Mouse (Mus musculus): ENCODE results near the gene Ahr. TPM values are rescaled to one million over a fixed set of nuclear protein-coding genes. Genes with fewer than 3 reads are reported as not detected.

The Ahr gene
- 4.0 TPM in 1 of 2 replicates, not detected in the other for total RNA-seq (2015; ENCODE audit: low replicate concordance)
- 0.77 TPM in 1 of 2 replicates, not detected in the other for total RNA-seq (2017; ENCODE audit: low replicate concordance)

- ATAC-seq (replicated peaks; ENCODE audit: low FRiP score, poor library complexity, severe bottlenecking) = no peak
Observed at GRCm38 (mm10) chr12:35534754-35535236, at the start of gene Ahr. Gene Ahr, minus strand, starts transcription at chr12:35535038.

GRCm38 (mm10) chr12:35578826-35579225 lies 44.0 kb upstream of the Ahr start:
- no peak for ATAC-seq (replicated peaks; ENCODE audit: low FRiP score, poor library complexity, severe bottlenecking)

DNA sequence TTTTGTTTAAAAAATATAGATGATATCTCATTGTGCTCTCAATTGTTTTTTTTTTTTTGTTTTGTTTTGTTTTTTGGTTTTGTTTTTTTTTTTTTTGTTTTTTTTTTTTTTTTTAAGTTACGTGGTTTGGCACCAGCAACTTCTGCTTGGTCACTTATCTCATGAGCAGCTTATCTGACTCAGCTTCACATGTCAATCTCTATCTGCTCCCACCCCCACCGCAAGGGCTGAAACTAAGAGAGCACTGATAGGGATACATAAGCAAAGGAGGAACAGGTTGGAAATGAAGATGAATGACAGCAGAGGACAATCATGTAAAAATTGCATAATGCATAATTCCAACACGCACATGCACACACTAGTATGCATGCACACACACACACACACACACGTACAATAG lies 41.3 kb upstream of the Ahr start:
- no peak for ATAC-seq (replicated peaks; ENCODE audit: low FRiP score, poor library complexity, severe bottlenecking)

GRCm38 (mm10) chr12:35573713-35574112 lies 38.9 kb upstream of the Ahr start:
- ATAC-seq (replicated peaks; ENCODE audit: low FRiP score, poor library complexity, severe bottlenecking) = no peak

- ATAC-seq (replicated peaks; ENCODE audit: low FRiP score, poor library complexity, severe bottlenecking) = no peak
Observed at GRCm38 (mm10) chr12:35562826-35563225, 28.0 kb upstream of the Ahr start.

- ATAC-seq (replicated peaks; ENCODE audit: low FRiP score, poor library complexity, severe bottlenecking) = no peak
Observed at GRCm38 (mm10) chr12:35558868-35559267, 24.0 kb upstream of the Ahr start.

DNA sequence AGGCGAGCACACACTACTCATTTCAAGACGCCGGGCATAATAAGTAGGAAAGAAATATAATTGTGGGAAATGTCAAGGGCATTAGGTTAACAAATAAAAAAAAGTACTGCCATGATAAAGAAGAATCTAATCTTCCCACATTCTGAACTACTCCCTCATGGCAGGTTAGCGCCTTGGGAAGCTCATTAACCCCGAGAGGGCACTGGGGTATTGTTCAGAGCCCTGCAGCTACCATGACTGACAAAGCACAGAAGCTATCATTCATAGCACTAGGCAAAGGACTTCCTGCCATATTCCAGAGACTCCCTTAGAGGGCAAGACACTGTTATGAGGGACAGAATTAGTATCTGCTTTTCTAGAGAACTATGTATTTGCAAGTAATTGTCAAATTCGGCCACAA lies 21.1 kb upstream of the Ahr start:
- no peak for ATAC-seq (replicated peaks; ENCODE audit: low FRiP score, poor library complexity, severe bottlenecking)

DNA sequence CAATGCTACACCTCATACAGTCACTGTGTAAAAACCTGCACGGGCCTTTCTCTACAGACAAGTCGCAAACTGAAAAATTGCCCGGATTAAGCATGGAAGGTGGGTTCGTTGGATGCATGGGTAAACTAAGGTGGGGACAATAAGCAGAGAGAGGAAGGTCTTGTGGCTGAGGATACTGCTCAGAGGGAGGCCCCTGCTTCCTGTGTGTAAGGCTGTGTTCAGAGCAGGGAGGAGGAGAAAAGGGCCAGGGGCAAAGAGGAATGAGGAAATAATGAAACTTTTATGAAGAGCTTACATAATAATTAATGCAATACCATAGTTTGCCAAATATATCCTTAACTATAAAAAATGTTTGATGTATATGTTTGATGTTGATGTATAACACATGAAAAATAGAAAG lies 19.5 kb upstream of the Ahr start:
- ATAC-seq (replicated peaks; ENCODE audit: low FRiP score, poor library complexity, severe bottlenecking) = no peak

GRCm38 (mm10) chr12:35553174-35553573 lies 18.3 kb upstream of the Ahr start:
- no peak for ATAC-seq (replicated peaks; ENCODE audit: low FRiP score, poor library complexity, severe bottlenecking)

- ATAC-seq (replicated peaks; ENCODE audit: low FRiP score, poor library complexity, severe bottlenecking) = no peak
Observed at GRCm38 (mm10) chr12:35550299-35550698, 15.5 kb upstream of the Ahr start.

DNA sequence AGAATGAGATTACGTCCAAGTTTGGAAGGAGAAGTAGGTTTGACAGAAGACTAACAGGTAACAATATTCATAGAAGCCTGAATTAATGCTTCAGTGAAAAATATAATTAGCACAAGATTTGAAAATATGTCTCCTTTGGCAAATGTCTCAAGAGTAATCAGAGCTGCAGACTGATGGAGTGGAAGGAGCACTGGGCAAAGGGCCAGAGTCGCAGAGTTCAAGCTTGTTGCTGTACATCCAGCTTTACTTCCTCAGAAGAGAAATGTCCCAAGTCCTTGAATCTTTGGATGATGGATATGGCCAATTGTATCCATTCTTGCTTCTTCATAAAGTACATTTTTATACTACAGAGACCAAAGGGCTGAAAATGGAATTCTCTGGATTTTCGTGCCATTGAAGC lies 8.0 kb upstream of the Ahr start:
- ATAC-seq (replicated peaks; ENCODE audit: low FRiP score, poor library complexity, severe bottlenecking) = no peak

- ATAC-seq (replicated peaks; ENCODE audit: low FRiP score, poor library complexity, severe bottlenecking) = no peak
Observed at GRCm38 (mm10) chr12:35538843-35539242, 4.0 kb upstream of the Ahr start.

DNA sequence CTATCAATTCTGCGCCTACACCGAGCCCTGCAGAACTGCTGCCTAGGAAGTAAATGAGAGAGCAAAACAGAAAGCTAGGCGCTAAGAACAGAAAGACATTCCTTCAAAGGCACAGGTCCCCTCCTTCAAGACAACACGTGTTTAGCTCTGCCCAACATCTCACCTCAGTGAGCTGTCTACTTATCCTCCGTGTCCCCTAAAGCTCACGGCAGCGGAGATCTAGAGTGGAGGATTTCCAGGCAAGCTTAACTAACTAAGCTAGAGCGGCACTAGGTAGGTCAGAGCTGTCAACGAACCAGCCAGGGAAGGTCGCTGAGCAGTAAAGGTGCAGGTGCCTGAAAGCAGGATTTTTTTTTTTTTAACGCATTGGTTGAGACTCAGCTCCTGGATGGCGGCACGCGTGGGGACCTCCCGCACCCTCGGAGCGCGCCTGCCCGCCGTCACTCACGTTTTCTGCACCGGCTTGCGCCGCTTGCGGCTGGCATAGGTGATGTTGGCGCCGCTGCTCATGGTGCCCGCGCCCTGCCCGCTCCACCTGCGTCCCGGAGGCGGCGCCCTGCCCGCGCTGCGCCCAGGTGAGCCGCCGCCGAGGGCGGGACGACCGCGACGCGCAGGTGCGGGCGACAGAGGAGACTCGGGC lies 604 bp downstream of the Ahr start:
- ATAC-seq (replicated peaks; ENCODE audit: low FRiP score, poor library complexity, severe bottlenecking) = no peak

- no peak for ATAC-seq (replicated peaks; ENCODE audit: low FRiP score, poor library complexity, severe bottlenecking)
Observed at GRCm38 (mm10) chr12:35533748-35534113, 1.1 kb downstream of the Ahr start.

GRCm38 (mm10) chr12:35533133-35533532 lies 1.7 kb downstream of the Ahr start:
- no peak for ATAC-seq (replicated peaks; ENCODE audit: low FRiP score, poor library complexity, severe bottlenecking)

DNA sequence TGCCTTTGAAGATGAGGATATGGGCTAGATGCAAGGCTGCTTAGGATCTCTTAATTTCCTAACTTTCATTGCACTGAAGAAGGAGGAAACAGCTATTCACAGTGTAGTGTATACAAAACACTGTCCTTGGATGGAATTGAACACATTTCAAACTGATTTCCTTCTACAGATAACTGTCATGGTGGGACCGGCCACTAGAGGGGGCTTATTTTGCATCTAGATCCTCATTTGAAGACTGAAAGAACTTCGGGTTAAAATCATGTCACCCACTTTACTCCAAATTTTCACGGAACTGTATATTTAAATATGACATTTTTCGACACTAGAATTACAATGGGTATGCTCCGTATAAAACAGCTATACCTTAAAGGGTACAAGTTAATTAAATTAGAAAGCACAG lies 2.7 kb downstream of the Ahr start:
- no peak for ATAC-seq (replicated peaks; ENCODE audit: low FRiP score, poor library complexity, severe bottlenecking)

- ATAC-seq (replicated peaks; ENCODE audit: low FRiP score, poor library complexity, severe bottlenecking) = no peak
Observed at GRCm38 (mm10) chr12:35530587-35530986, 4.3 kb downstream of the Ahr start.

GRCm38 (mm10) chr12:35527429-35527828 lies 7.4 kb downstream of the Ahr start:
- ATAC-seq (replicated peaks; ENCODE audit: low FRiP score, poor library complexity, severe bottlenecking) = no peak

GRCm38 (mm10) chr12:35522585-35523103 lies 12.2 kb downstream of the Ahr start:
- no peak for ATAC-seq (replicated peaks; ENCODE audit: low FRiP score, poor library complexity, severe bottlenecking)

GRCm38 (mm10) chr12:35515621-35516020 lies 19.2 kb downstream of the Ahr start:
- ATAC-seq (replicated peaks; ENCODE audit: low FRiP score, poor library complexity, severe bottlenecking) = no peak

DNA sequence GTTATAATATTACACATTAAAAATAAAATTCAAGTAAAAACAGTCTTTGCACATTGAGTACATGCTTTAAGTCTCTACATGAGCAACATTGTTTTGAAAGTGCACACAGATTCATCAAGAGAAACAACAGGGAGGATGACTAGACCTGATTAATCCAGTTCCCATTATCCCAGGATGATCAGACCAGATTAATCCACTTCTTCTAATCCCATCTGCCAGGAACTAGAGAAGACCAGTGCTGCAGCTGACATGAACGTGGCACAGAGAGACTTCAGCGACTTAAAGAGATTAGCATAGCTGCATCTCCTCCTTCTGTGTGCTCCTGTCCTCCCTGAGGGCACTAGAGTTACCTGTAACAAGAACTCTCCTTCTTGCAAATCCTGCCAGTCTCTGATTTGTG lies 20.2 kb downstream of the Ahr start:
- ATAC-seq (replicated peaks; ENCODE audit: low FRiP score, poor library complexity, severe bottlenecking) = no peak

GRCm38 (mm10) chr12:35510711-35511110 lies 24.1 kb downstream of the Ahr start:
- no peak for ATAC-seq (replicated peaks; ENCODE audit: low FRiP score, poor library complexity, severe bottlenecking)

All from erythroid progenitor cell, adult 5-6 weeks (primary cell).